Mouse (Mus musculus): ENCODE data around the gene Gstm3. TPM values are rescaled to one million over a fixed set of nuclear protein-coding genes. Genes with fewer than 3 reads are reported as not detected.
"Not testable (repeated sequence)": the region's sequence is repeated elsewhere in the genome, so short reads cannot be mapped to it uniquely, and the experiment has no call there.

The Gstm3 gene
- polyA plus RNA-seq, 2 experiments = not detected

DNA sequence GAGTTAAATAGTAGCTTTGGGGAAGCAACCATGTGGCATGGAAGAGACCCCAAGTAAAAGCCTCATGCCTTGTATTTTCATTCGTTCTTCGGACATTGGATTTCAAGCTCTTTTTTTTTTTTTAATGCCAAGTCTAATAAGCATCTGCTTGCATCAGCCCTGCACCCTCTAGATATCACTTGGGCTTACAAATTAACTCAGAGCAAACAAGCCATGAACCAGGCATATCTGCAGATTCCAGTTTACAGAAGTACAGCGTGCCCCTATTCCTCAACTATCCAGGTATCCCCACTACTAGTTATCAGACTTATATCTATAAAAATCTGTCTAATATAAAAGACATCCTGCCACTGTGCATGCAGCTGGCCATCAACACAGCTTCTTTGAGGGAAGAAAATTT lies 3.0 kb upstream of the Gstm3 start:
- no peak overlapping the region for H3K4me2 ChIP-seq (replicated peaks; ENCODE audit: low read depth, low read length, severe bottlenecking)
- ATAC-seq (ENCODE audit: low FRiP score, low read depth) = no peak
- WGBS = 92% methylated on average over 3 of the region's 3 CpGs

GRCm38 (mm10) chr3:107971101-107971500 lies 2.0 kb upstream of the Gstm3 start:
- not testable (repeated sequence) for H3K36me3 ChIP-seq (ENCODE audit: control insufficient read depth, insufficient read depth, low read length); DNase-seq (ENCODE audit: low spot score); ATAC-seq (ENCODE audit: low FRiP score, low read depth); H3K9ac ChIP-seq (ENCODE audit: low read depth, low read length, severe bottlenecking); H3K4me2 ChIP-seq (replicated peaks; ENCODE audit: low read depth, low read length, severe bottlenecking); H3K4me3 ChIP-seq (replicated peaks; ENCODE audit: low read length); H3K27ac ChIP-seq (replicated peaks; ENCODE audit: low read depth, low read length); H3K27me3 ChIP-seq (ENCODE audit: control insufficient read depth, insufficient read depth, low read length); H3K4me1 ChIP-seq (ENCODE audit: control insufficient read depth, insufficient read depth, low read length); H3K9me3 ChIP-seq (ENCODE audit: control insufficient read depth, low read length)
- 59% methylated on average over 3 of the region's 3 CpGs for WGBS

More for the DNA sequence above, 3.0 kb upstream of the Gstm3 start:
- H3K27me3 ChIP-seq (ENCODE audit: control insufficient read depth, insufficient read depth, low read length) = no peaks in the 10 kb centered on the region
- no peaks in the 10 kb centered on the region for H3K9me3 ChIP-seq (ENCODE audit: control insufficient read depth, low read length)
- H3K4me1 ChIP-seq (ENCODE audit: control insufficient read depth, insufficient read depth, low read length) = no peaks in the 10 kb centered on the region
- no peak overlapping the region for H3K4me3 ChIP-seq (replicated peaks; ENCODE audit: low read length)
- H3K27ac ChIP-seq (replicated peaks; ENCODE audit: low read depth, low read length) = no peak overlapping the region
- H3K9ac ChIP-seq (ENCODE audit: low read depth, low read length, severe bottlenecking) = no peak overlapping the region
- TF ChIP-seq POLR2A (IDR thresholded peaks at IDR 0.05; ENCODE audit: borderline replicate concordance, extremely low read depth, insufficient read depth, insufficient read length) = no peak
- DNase-seq (ENCODE audit: low spot score) = no peak
- H3K36me3 ChIP-seq (ENCODE audit: control insufficient read depth, insufficient read depth, low read length) = no peaks in the 10 kb centered on the region

GRCm38 (mm10) chr3:107966631-107967030 lies 2.5 kb downstream of the Gstm3 start:
- Histone ChIP-seq H3K36me3 (ENCODE audit: control insufficient read depth, insufficient read depth, low read length) (no peaks in the 10 kb centered on the region), H3K27me3 (ENCODE audit: control insufficient read depth, insufficient read depth, low read length) (no peaks in the 10 kb centered on the region), H3K9ac (ENCODE audit: low read depth, low read length, severe bottlenecking) (no peak overlapping the region), H3K27ac (replicated peaks; ENCODE audit: low read depth, low read length) (no peak overlapping the region), H3K4me1 (ENCODE audit: control insufficient read depth, insufficient read depth, low read length) (no peaks in the 10 kb centered on the region), H3K9me3 (ENCODE audit: control insufficient read depth, low read length) (no peaks in the 10 kb centered on the region), H3K4me3 (replicated peaks; ENCODE audit: low read length) (no peak overlapping the region), H3K4me2 (replicated peaks; ENCODE audit: low read depth, low read length, severe bottlenecking) (no peak overlapping the region)
- DNase-seq (ENCODE audit: low spot score) (no peak), ATAC-seq (ENCODE audit: low FRiP score, low read depth) (no peak)
- WGBS = 88% methylated on average over 5 of the region's 5 CpGs
- TF ChIP-seq POLR2A (IDR thresholded peaks at IDR 0.05; ENCODE audit: borderline replicate concordance, extremely low read depth, insufficient read depth, insufficient read length) = no peak

- H3K4me1 ChIP-seq (ENCODE audit: control insufficient read depth, insufficient read depth, low read length) = no peaks in the 10 kb centered on the region
- H3K27me3 ChIP-seq (ENCODE audit: control insufficient read depth, insufficient read depth, low read length) = no peaks in the 10 kb centered on the region
- H3K27ac ChIP-seq (replicated peaks; ENCODE audit: low read depth, low read length) = no peak overlapping the region
- H3K36me3 ChIP-seq (ENCODE audit: control insufficient read depth, insufficient read depth, low read length) = no peaks in the 10 kb centered on the region
- no peak overlapping the region for H3K4me2 ChIP-seq (replicated peaks; ENCODE audit: low read depth, low read length, severe bottlenecking)
- DNase-seq (ENCODE audit: low spot score) = no peak
- no peak for TF ChIP-seq POLR2A (IDR thresholded peaks at IDR 0.05; ENCODE audit: borderline replicate concordance, extremely low read depth, insufficient read depth, insufficient read length)
- no peak overlapping the region for H3K4me3 ChIP-seq (replicated peaks; ENCODE audit: low read length)
- 67% methylated on average over 1 of the region's 1 CpGs for WGBS
- H3K9me3 ChIP-seq (ENCODE audit: control insufficient read depth, low read length) = no peaks in the 10 kb centered on the region
- ATAC-seq (ENCODE audit: low FRiP score, low read depth) = no peak
- no peak overlapping the region for H3K9ac ChIP-seq (ENCODE audit: low read depth, low read length, severe bottlenecking)
Observed at GRCm38 (mm10) chr3:107965592-107965991, 3.5 kb downstream of the Gstm3 start.

- no peak overlapping the region for H3K4me3 ChIP-seq (replicated peaks; ENCODE audit: low read length)
- DNase-seq (ENCODE audit: low spot score) (no peak), ATAC-seq (ENCODE audit: low FRiP score, low read depth) (no peak)
- H3K4me1 ChIP-seq (ENCODE audit: control insufficient read depth, insufficient read depth, low read length) = no peaks in the 10 kb centered on the region
- H3K9ac ChIP-seq (ENCODE audit: low read depth, low read length, severe bottlenecking) = no peak overlapping the region
- no peaks in the 10 kb centered on the region for H3K36me3 ChIP-seq (ENCODE audit: control insufficient read depth, insufficient read depth, low read length)
- TF ChIP-seq POLR2A (IDR thresholded peaks at IDR 0.05; ENCODE audit: borderline replicate concordance, extremely low read depth, insufficient read depth, insufficient read length) = no peak
- H3K4me2 ChIP-seq (replicated peaks; ENCODE audit: low read depth, low read length, severe bottlenecking) = no peak overlapping the region
- H3K27me3 ChIP-seq (ENCODE audit: control insufficient read depth, insufficient read depth, low read length) = no peaks in the 10 kb centered on the region
- H3K9me3 ChIP-seq (ENCODE audit: control insufficient read depth, low read length) = no peaks in the 10 kb centered on the region
- no peak overlapping the region for H3K27ac ChIP-seq (replicated peaks; ENCODE audit: low read depth, low read length)
- WGBS = 74% methylated on average over 5 of the region's 5 CpGs
Observed at GRCm38 (mm10) chr3:107964656-107965308, 4.3 kb downstream of the Gstm3 start.

DNA sequence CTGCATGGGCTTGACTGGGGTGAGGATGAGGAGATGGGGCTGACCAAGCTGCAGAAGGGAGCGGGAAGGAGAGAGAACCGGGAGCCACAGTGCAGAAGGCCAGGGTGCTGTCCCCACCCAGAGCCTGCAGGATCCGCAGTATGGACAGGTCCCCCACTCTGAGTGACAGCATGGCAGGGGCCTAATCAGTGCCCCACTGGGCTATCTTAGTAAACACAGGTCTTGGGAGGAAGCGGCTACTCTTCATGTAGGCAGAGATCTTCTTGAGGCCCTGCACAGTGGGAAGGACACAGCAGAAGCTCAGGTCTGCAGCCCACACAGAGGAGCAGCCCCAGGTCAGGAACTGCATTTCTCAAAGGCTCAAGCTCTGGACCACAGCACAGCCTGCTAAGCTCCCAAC lies 5.1 kb downstream of the Gstm3 start:
- no peak for DNase-seq (ENCODE audit: low spot score)
- Histone ChIP-seq H3K4me2 (replicated peaks; ENCODE audit: low read depth, low read length, severe bottlenecking) (no peak overlapping the region), H3K36me3 (ENCODE audit: control insufficient read depth, insufficient read depth, low read length) (no peaks in the 10 kb centered on the region), H3K4me1 (ENCODE audit: control insufficient read depth, insufficient read depth, low read length) (no peaks in the 10 kb centered on the region), H3K9me3 (ENCODE audit: control insufficient read depth, low read length) (no peaks in the 10 kb centered on the region), H3K27ac (replicated peaks; ENCODE audit: low read depth, low read length) (no peak overlapping the region), H3K27me3 (ENCODE audit: control insufficient read depth, insufficient read depth, low read length) (no peaks in the 10 kb centered on the region), H3K9ac (ENCODE audit: low read depth, low read length, severe bottlenecking) (no peak overlapping the region), H3K4me3 (replicated peaks; ENCODE audit: low read length) (no peak overlapping the region)
- WGBS = 89% methylated on average over 4 of the region's 4 CpGs
- ATAC-seq (ENCODE audit: low FRiP score, low read depth) = no peak
- no peak for TF ChIP-seq POLR2A (IDR thresholded peaks at IDR 0.05; ENCODE audit: borderline replicate concordance, extremely low read depth, insufficient read depth, insufficient read length)

- not testable (repeated sequence) for H3K27me3 ChIP-seq (ENCODE audit: control insufficient read depth, insufficient read depth, low read length); H3K9me3 ChIP-seq (ENCODE audit: control insufficient read depth, low read length); H3K9ac ChIP-seq (ENCODE audit: low read depth, low read length, severe bottlenecking); H3K4me2 ChIP-seq (replicated peaks; ENCODE audit: low read depth, low read length, severe bottlenecking); H3K4me1 ChIP-seq (ENCODE audit: control insufficient read depth, insufficient read depth, low read length); H3K4me3 ChIP-seq (replicated peaks; ENCODE audit: low read length); H3K36me3 ChIP-seq (ENCODE audit: control insufficient read depth, insufficient read depth, low read length); H3K27ac ChIP-seq (replicated peaks; ENCODE audit: low read depth, low read length); ATAC-seq (ENCODE audit: low FRiP score, low read depth); DNase-seq (ENCODE audit: low spot score)
- WGBS = 87% methylated on average over 9 of the region's 9 CpGs
Observed at GRCm38 (mm10) chr3:107955260-107955659, 13.8 kb downstream of the Gstm3 start.
